Mouse (Mus musculus) megakaryocyte, embryonic 14.5 days (primary cell): Measurements from ENCODE around the gene Tmem156.

Experiments used
- FLI1 ChIP-seq: IDR thresholded peaks from 2 replicates; pipeline ENCODE4 v1.6.1; 2012; ENCODE audit warnings: low read length, inconsistent platforms, mixed read lengths
- GATA1 ChIP-seq: IDR thresholded peaks from 3 replicates; pipeline ENCODE4 v1.6.1; 2012; ENCODE audit warnings: mixed read lengths, low read length, inconsistent platforms, borderline replicate concordance

DNA sequence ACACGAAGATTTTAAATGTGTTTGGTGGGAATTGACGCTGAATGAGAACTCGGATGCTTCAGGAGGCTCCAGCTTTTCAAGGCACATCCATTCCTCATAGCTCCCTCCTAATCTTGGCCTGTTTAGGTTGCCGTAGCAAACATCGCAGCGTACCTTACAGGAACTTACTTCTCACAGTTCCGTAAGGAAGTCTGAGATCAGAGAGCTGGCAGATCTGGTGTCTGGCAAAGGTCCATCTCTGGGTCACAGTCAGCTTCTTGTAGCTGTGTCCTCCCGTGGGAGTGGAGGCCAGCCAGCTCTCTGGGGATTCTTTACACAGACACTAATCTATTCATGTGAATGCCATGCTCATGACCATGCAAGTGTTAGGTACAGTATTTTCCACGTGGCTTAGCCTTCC is 65.2 kb downstream of the Tmem156 start:
- TF ChIP-seq FLI1, result no peak
- no peak for TF ChIP-seq GATA1
